Mouse (Mus musculus) forebrain, embryonic 12.5 days (tissue): Measurements from ENCODE around the gene Gnb3. TPM values are rescaled to one million over a fixed set of nuclear protein-coding genes. Genes with fewer than 3 reads are reported as not detected.
"Not testable (repeated sequence)": the region's sequence is repeated elsewhere in the genome, so short reads cannot be mapped to it uniquely, and the experiment has no call there.

ENCODE experiments used
- ATAC-seq: fragments of 200-750 bp; cut with Nextera tagmentation; 2 replicates; pipeline ENCODE4 v1.8.0; 2017; ENCODE audit warnings: moderate TSS enrichment; ENCODE audit not compliant: low FRiP score
- H3K27ac ChIP-seq: fragments of 300-500 bp; sonication (generic); 2 replicates; pipeline ENCODE4 v1.5.1; 2016; ENCODE audit warnings: mild to moderate bottlenecking
- H3K27me3 ChIP-seq: fragments of 300-500 bp; sonication (generic); 2 replicates; pipeline ENCODE4 v1.6.1; 2016; ENCODE audit warnings: mild to moderate bottlenecking
- H3K36me3 ChIP-seq: fragments of 300-500 bp; sonication (generic); replicated peaks from 2 replicates; pipeline ENCODE4 v1.6.1; 2016; ENCODE audit warnings: mild to moderate bottlenecking
- H3K4me1 ChIP-seq: fragments of 300-500 bp; sonication (generic); 2 replicates; pipeline ENCODE4 v1.6.1; 2016
- H3K4me2 ChIP-seq: fragments of 300-500 bp; sonication (generic); 2 replicates; pipeline ENCODE4 v1.6.1; 2016; ENCODE audit warnings: mild to moderate bottlenecking, moderate library complexity
- H3K4me3 ChIP-seq: fragments of 300-500 bp; sonication (generic); replicated peaks from 2 replicates; pipeline ENCODE4 v1.5.1; 2016; ENCODE audit warnings: mild to moderate bottlenecking
- H3K9ac ChIP-seq: fragments of 300-500 bp; sonication (generic); 2 replicates; pipeline ENCODE4 v1.6.1; 2016; ENCODE audit warnings: mild to moderate bottlenecking
- H3K9me3 ChIP-seq: fragments of 300-500 bp; sonication (generic); 2 replicates; pipeline ENCODE4 v1.6.1; 2016
- WGBS: fragments of 180-500 bp; shearing (Covaris S2); methylation state at CpG from one replicate; pipeline ENCODE4 v1.1.7; 2016; 5-methylcytosine and 5-hydroxymethylcytosine counted together
- polyA plus RNA-seq: library from polyadenylated mRNA; unstranded; fragments of >200 nt; fragmentation: Nextera tagmentation; extraction: Ambion mirVana; gene quantifications from 2 replicates; pipeline ENCODE4 v1.2.1, GENCODE M21; 2016

Gene Gnb3
- polyA plus RNA-seq, 1 experiment from 2014 or later = 1.1 TPM

DNA sequence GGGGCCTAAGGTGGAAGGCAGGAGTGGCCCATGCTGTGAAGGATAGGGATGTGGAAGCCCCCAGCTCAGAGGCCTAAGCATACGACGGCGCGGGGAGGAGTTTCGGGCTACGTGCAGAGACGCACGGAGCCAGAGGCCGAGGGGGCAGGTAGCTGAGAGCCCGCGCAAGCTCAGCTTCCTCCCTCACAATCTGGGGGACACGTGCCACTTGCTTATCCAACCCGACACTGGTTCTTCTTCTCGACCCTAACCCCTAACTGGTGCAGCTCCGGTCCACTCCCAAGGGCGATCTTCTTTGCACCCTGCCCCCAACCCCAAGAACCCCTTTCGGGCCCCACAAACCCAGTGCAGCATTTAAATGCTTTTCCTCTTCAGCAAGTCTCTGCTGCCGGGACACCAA lies 26.6 kb downstream of the Gnb3 start:
- Histone ChIP-seq H3K4me3 (peak overlapping the region; percentile 73), H3K36me3 (peaks cover 60% of the 10 kb centered on the region), H3K27ac (peak overlapping the region; percentile 88), H3K9me3 (no peaks in the 10 kb centered on the region), H3K4me2 (peak overlapping the region; percentile 88), H3K4me1 (peaks cover 54% of the 10 kb centered on the region), H3K27me3 (no peaks in the 10 kb centered on the region), H3K9ac (peak overlapping the region; percentile 83)
- WGBS = under 1% methylated on average over 18 of the region's 18 CpGs
- ATAC-seq = peak; percentile 70

DNA sequence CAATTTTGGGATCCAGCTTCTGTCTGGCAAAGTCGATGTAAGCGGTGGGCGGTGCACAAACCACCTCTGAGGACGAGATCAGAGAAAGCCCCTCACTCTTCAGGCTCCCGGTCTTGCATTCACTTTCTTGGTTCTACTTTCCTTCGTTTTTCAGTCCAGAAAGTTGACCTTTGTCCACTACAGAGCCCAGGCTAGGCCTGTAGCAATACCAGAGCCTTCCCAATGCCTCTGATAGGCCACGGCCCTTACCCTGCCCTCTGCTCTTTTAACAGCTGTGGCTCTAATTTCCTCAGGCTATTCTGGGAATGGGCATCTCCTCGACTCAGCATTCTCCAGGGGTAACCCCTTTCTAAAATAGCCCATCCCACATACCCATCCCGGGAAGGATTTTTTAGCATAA lies 27.2 kb downstream of the Gnb3 start:
- no peak for ATAC-seq
- H3K27ac ChIP-seq = peak overlapping the region; percentile 88
- H3K4me3 ChIP-seq = peak overlapping the region; percentile 73
- no peaks in the 10 kb centered on the region for H3K27me3 ChIP-seq
- 21% methylated on average over 9 of the region's 9 CpGs for WGBS
- no peaks in the 10 kb centered on the region for H3K9me3 ChIP-seq
- peaks cover 53% of the 10 kb centered on the region for H3K36me3 ChIP-seq
- H3K9ac ChIP-seq = peak overlapping the region; percentile 83
- H3K4me1 ChIP-seq = peaks cover 60% of the 10 kb centered on the region
- peak overlapping the region; percentile 88 for H3K4me2 ChIP-seq

DNA sequence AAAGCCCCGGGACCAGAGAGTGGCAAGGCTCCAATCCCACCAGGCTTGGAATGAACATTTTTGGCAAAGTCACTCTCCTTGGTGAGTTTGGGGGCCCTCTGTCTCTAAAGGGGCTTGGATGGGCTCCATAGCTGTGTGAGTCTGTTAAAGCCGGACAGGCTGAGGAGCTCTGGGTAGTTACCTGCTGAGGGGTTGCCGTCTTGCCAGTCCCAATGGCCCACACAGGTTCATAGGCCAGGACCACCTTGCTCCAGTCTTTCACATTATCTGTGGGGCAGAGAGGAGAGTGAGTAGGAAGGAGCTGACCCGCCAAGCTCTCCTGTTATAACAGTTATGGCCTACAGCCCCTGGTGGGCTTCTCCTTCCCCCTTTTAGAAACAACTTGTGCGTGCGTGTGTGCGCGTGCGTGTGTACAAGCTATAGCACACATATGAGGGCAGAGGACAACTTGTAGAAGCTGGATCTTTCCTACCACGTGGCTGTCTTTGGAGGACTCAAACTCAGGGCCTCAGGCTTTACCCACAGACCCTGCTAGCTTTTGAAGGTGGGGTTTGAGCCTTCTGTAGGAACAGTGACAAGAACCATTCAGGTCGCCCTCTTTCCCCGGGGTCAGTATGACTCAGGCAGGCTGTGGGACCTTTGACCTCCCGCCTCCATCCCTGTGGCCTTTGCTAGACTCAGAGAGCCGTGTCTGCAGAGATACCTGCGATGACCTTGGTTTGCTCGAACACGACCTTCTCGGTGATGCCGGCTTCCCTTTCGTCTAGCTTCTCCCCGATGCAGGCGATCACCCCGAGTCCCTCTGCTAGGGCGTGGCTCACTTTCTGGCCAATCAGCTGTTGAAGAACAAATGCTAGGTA lies 28.1 kb downstream of the Gnb3 start:
- Histone ChIP-seq H3K4me3 (peak overlapping the region; percentile 73), H3K9ac (peak overlapping the region; percentile 83), H3K27ac (0 out of 2 replicates have a peak overlapping the region, but pooled peaks have one; percentile 88)

DNA sequence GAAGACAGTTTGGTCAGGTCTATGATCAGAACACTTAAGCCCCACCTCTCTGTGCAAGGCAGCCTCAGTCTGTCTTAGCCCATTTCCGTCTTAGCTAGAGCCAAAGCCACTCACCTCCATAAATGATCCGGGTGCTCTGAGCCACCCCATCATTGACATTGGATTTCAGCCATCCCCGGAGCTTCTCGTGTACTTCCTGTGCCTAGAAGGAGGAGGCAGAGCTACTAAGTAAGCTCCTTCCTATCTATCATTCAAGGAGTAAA lies 28.7 kb downstream of the Gnb3 start:
- Histone ChIP-seq H3K27me3 (no peaks in the 10 kb centered on the region), H3K36me3 (peaks cover 38% of the 10 kb centered on the region), H3K9me3 (no peaks in the 10 kb centered on the region), H3K4me3 (no peak overlapping the region), H3K4me1 (peaks cover 62% of the 10 kb centered on the region), H3K9ac (no peak overlapping the region), H3K27ac (no peak overlapping the region), H3K4me2 (no peak overlapping the region)
- WGBS = 90% methylated on average over 4 of the region's 4 CpGs
- no peak for ATAC-seq

More for the DNA sequence above, 28.1 kb downstream of the Gnb3 start:
- peaks cover 44% of the 10 kb centered on the region for H3K36me3 ChIP-seq
- H3K27me3 ChIP-seq = no peaks in the 10 kb centered on the region
- no peak for ATAC-seq
- H3K9me3 ChIP-seq = no peaks in the 10 kb centered on the region
- peaks cover 60% of the 10 kb centered on the region for H3K4me1 ChIP-seq
- peak overlapping the region; percentile 88 for H3K4me2 ChIP-seq
- WGBS = 85% methylated on average over 24 of the region's 24 CpGs

DNA sequence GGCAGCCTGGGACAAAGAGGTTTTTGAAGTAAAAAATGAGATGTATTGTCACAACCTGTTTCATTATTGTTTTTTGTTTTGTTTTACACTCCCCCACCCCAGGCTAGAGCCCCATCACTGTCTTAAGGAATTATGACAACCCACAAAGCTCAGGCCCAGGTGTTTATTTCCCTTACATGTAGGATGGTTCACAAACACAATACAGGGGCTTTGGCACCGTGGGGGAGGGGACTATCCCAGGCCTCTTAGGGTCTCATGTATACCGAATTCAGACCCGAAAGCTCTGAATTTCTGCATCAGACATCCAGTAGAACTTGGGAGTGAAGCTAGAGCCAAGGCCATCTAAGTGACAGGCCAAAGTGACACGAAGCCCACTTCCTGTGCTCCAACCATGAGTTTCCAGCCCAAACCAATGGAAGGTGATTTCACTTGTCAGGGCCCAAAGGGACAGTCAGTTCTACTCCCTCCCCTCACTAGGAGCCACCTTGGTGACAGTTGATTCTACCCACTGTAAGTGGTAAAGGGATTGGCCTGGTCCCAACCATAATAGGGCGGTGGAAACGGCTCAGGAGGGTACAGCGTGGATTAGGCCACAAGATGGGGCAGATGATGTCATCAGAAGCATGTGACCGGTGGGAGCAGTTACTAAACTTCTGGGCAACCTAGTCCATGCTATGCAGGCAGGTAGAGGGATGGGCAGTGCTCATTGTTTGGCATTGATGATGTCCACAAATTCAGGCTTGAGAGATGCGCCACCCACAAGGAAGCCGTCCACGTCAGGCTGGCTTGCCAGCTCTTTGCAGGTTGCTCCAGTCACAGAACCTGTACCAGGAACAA lies 29.3 kb downstream of the Gnb3 start:
- WGBS = 85% methylated on average over 11 of the region's 11 CpGs
- H3K9ac ChIP-seq, H3K9me3 ChIP-seq, ATAC-seq, H3K4me3 ChIP-seq, H3K27me3 ChIP-seq, H3K27ac ChIP-seq, H3K4me2 ChIP-seq: not testable (repeated sequence)
- Histone ChIP-seq H3K4me1 (peaks cover 67% of the 10 kb centered on the region), H3K36me3 (peaks cover 33% of the 10 kb centered on the region)

DNA sequence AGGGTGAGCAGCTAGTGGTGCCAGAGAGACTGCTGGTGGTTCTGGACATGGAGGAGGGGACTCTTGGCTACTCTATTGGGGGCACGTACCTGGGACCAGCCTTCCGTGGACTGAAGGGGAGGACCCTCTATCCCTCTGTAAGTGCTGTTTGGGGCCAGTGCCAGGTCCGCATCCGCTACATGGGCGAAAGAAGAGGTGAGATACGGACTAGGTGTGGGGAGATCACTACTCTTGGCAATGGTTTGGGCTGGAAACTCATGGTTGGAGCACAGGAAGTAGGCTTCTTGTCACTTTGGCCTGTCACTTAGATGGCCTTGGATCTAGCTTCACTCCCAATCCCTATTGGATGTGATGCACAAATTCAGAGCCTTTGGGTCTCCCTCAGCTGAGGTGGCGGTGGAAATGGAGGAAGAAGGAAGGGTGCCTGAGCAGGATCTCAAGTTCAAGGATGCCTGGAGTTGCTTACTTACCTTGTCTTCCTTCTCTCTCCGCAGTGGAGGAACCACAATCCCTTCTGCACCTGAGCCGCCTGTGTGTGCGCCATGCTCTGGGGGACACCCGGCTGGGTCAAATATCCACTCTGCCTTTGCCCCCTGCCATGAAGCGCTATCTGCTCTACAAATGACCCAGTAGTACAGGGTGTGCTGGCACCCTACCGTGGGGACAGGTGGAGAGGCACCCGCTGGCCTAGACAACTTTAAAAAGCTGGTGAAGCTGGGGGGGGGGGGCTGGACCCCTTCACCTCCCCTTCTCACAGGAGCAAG lies 30.1 kb downstream of the Gnb3 start:
- WGBS = 43% methylated on average over 14 of the region's 14 CpGs
- Histone ChIP-seq H3K9ac (peak overlapping the region; percentile 71), H3K27ac (peak overlapping the region; percentile 85), H3K4me1 (peaks cover 69% of the 10 kb centered on the region), H3K36me3 (peaks cover 25% of the 10 kb centered on the region), H3K4me3 (peak overlapping the region; percentile 54), H3K27me3 (no peaks in the 10 kb centered on the region), H3K9me3 (no peaks in the 10 kb centered on the region), H3K4me2 (peak overlapping the region; percentile 97)
- ATAC-seq = no peak

DNA sequence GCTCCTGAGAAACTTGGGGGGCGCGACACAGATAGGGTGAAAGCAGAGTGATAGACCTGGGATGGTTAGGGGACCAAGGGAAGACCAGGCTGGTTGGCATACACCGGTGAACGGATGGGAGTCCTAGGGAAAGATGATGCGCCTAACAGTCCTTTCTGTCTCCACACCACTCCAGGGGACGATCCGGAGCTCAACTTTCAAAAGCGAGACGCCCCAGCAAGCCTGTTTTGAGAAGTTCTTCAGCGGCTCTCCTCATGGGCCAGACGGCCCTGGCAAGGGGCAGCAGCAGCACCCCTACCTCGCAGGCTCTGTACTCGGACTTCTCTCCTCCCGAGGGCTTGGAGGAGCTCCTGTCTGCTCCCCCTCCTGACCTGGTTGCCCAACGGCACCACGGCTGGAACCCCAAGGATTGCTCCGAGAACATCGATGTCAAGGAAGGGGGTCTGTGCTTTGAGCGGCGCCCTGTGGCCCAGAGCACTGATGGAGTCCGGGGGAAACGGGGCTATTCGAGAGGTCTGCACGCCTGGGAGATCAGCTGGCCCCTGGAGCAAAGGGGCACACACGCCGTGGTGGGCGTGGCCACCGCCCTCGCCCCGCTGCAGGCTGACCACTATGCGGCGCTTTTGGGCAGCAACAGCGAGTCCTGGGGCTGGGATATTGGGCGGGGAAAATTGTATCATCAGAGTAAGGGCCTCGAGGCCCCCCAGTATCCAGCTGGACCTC lies 30.9 kb downstream of the Gnb3 start:
- no peaks in the 10 kb centered on the region for H3K27me3 ChIP-seq
- H3K36me3 ChIP-seq = peaks cover 25% of the 10 kb centered on the region
- H3K27ac ChIP-seq = peak overlapping the region; percentile 85
- H3K9me3 ChIP-seq = no peaks in the 10 kb centered on the region
- peak; percentile 11; the same call in 1 of the 2 replicates for ATAC-seq
- peak overlapping the region; percentile 71 for H3K9ac ChIP-seq
- under 1% methylated on average over 35 of the region's 35 CpGs for WGBS
- H3K4me3 ChIP-seq = peak overlapping the region; percentile 54
- peaks cover 61% of the 10 kb centered on the region for H3K4me1 ChIP-seq
- peak overlapping the region; percentile 97 for H3K4me2 ChIP-seq

DNA sequence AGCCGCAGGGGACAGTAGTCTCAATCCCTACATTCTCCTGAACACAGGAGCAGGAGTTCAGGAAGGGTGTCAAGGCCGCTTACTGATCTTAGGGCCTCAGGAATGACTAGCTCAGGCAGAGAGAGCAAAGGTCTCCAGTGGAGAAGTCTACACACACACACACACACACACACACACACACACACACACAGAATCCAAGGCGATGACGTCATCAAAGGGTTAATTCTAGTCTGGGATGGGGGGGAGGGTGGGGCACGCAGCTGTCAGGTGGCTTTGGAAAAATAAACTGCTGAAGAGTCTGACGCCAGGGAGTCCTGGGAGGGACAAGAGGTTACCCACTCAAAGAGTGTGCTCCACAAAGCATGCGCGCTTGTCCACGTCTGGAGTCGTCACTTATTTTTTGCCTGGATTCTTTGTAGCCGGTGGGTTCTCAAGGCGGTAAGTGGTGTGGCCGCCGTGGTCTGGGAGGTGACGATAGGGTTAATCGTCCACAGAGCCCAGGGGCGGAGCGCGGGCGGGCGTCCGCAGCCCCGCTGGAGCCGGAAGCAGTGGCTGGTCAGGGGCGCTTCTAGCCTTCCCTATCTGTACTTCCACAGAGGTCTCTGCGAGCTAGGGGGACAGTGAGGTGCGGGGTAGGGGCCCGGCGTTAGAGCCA lies 31.6 kb downstream of the Gnb3 start, which contains the start of gene Spsb2:
TSS of gene Spsb2 (plus strand) at position 304 of the 655 bp plus-strand sequence.
- H3K4me3 ChIP-seq = peak within 1 kb of the TSS; percentile 54
- H3K9ac ChIP-seq = peak within 1 kb of the TSS; percentile 71
- ATAC-seq = peak; percentile 51
- no peaks in the 10 kb centered on the region for H3K27me3 ChIP-seq
- peaks cover 25% of the 10 kb centered on the region for H3K36me3 ChIP-seq
- H3K4me1 ChIP-seq = peaks cover 60% of the 10 kb centered on the region
- H3K9me3 ChIP-seq = no peaks in the 10 kb centered on the region
- 4% methylated on average over 29 of the region's 29 CpGs for whole genome bisulfite sequencing
- H3K27ac ChIP-seq = peak within 1 kb of the TSS; percentile 85
- peak within 1 kb of the TSS; percentile 97 for H3K4me2 ChIP-seq

DNA sequence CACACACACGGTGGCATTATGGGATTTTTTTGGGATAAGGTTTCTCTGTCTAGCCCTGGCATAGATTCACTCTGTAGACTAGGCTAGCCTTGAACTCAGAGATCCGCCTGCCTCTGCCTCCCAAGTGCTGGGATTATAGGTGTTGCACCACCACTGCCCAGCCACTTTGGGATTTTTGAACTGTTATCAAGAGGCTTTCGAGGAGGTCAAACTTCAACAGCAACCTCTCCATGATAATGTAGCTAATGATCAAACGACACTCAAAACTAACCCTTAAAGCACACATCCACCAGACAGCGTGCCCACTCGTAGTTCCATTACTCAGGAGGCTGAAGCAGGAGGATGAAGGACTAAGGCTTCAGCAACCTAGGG lies 32.1 kb downstream of the Gnb3 start:
- Histone ChIP-seq H3K9ac (peak overlapping the region; percentile 71; the same call in 1 of the 2 replicates), H3K4me3 (peak overlapping the region; percentile 54), H3K27ac (peak overlapping the region; percentile 85), H3K4me2 (peak overlapping the region; percentile 97), H3K36me3 (peaks cover 25% of the 10 kb centered on the region), H3K27me3 (no peaks in the 10 kb centered on the region), H3K4me1 (peaks cover 56% of the 10 kb centered on the region), H3K9me3 (no peaks in the 10 kb centered on the region)
- WGBS = 90% methylated on average over 6 of the region's 6 CpGs
- no peak for ATAC-seq

DNA sequence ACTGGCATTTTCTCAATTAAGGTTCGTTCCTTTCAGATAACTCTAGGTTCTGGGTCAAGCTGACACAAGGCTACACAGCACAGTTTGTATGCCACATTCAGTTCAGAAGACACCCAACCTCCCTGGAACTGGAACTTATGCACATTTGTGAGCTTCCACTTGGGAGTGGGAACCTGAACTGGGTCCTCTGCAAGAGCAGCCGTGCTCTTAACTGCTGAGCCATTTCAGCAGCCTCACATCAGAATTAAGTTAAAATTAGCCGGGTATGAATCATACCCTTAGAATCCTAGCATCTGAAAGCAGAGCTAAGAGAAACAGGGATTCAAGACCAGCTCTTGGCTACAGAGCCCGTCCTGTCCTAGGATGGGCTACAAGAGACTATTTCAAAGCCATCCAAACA lies 32.7 kb downstream of the Gnb3 start:
- H3K27me3 ChIP-seq = no peaks in the 10 kb centered on the region
- ATAC-seq = no peak

More for the DNA sequence above, 32.7 kb downstream of the Gnb3 start:
- Histone ChIP-seq H3K4me2 (no peak overlapping the region), H3K9me3 (no peaks in the 10 kb centered on the region), H3K9ac (no peak overlapping the region), H3K4me3 (no peak overlapping the region), H3K36me3 (peaks cover 22% of the 10 kb centered on the region), H3K27ac (0 out of 2 replicates have a peak overlapping the region, but pooled peaks have one; percentile 2), H3K4me1 (peaks cover 49% of the 10 kb centered on the region)
- 87% methylated on average over 4 of the region's 4 CpGs for WGBS
